Mouse (Mus musculus) ovary, adult 2 months (tissue): ENCODE data around the gene Psmb8. TPM values are rescaled to one million over a fixed set of nuclear protein-coding genes. Genes with fewer than 3 reads are reported as not detected.

Experiments
- polyA plus RNA-seq: library from polyadenylated mRNA; depleted of rRNA; stranded (reverse); fragments of >200 nt; gene quantifications from 2 replicates; pipeline ENCODE4 v1.2.3, GENCODE M21; 2012; rRNA removed

Psmb8 gene
- polyA plus RNA-seq, result 53.0 and 66.5 TPM in 2 replicates

GRCm38 (mm10) chr17:34196941-34197894, at the start of gene Psmb8:
Gene Psmb8 (plus strand): TSS chr17:34197721.

GRCm38 (mm10) chr17:34152923-34153322, 44.6 kb upstream of the Psmb8 start, which contains the start of gene H2-DMb1:
Gene H2-DMb1 (plus strand): TSS chr17:34153072.

GRCm38 (mm10) chr17:34187261-34187916, 10.1 kb upstream of the Psmb8 start, which contains the start of the genes Tap1 and Psmb9:
Gene Tap1 (plus strand): TSS chr17:34187553.
Gene Psmb9 (minus strand): TSS chr17:34187764.

GRCm38 (mm10) chr17:34203444-34203843, 5.9 kb downstream of the Psmb8 start, which contains the start of gene Tap2:
Gene Tap2 (plus strand): TSS chr17:34203527.

GRCm38 (mm10) chr17:34238706-34239105, 41.2 kb downstream of the Psmb8 start, which contains the start of gene H2-Ob:
Gene H2-Ob (plus strand): TSS chr17:34238903.

Other genes with a start within 250 kb of the Psmb8 start
- 13.9 and 15.3 TPM in 2 replicates for gene B3galt4, start 246.2 kb upstream of the Psmb8 start, polyA plus RNA-seq
- gene Vps52, start 241.9 kb upstream of the Psmb8 start, polyA plus RNA-seq, result 65.4 and 80.8 TPM in 2 replicates
- 733 and 1,224 TPM in 2 replicates for gene Rps18, start 241.7 kb upstream of the Psmb8 start, polyA plus RNA-seq
- gene H2-K1, start 197.4 kb upstream of the Psmb8 start, polyA plus RNA-seq, result 968 and 1,399 TPM in 2 replicates
- gene Ring1, start 173.0 kb upstream of the Psmb8 start, polyA plus RNA-seq, result 133 and 190 TPM in 2 replicates
- 161 and 192 TPM in 2 replicates for gene H2-Ke6, start 169.7 kb upstream of the Psmb8 start, polyA plus RNA-seq
- gene Slc39a7, start 166.0 kb upstream of the Psmb8 start, polyA plus RNA-seq, result 301 and 303 TPM in 2 replicates
- 85.3 and 124 TPM in 2 replicates for gene Rxrb, start 165.9 kb upstream of the Psmb8 start, polyA plus RNA-seq
- 1.5 and 2.2 TPM in 2 replicates for gene Col11a2, start 158.3 kb upstream of the Psmb8 start, polyA plus RNA-seq
- 4.3 and 5.2 TPM in 2 replicates for gene H2-Oa, start 105.4 kb upstream of the Psmb8 start, polyA plus RNA-seq
- gene H2-DMa, start 78.2 kb upstream of the Psmb8 start, polyA plus RNA-seq, result 27.4 and 34.5 TPM in 2 replicates
- gene Brd2, start 75.1 kb upstream of the Psmb8 start, polyA plus RNA-seq, result 98.9 and 139 TPM in 2 replicates
- 4.9 and 5.2 TPM in 2 replicates for gene H2-DMb2, start 54.4 kb upstream of the Psmb8 start, polyA plus RNA-seq
- gene H2-DMb1, start 44.6 kb upstream of the Psmb8 start, polyA plus RNA-seq, result 37.1 and 46.2 TPM in 2 replicates
- 31.1 and 34.5 TPM in 2 replicates for gene Tap1, start 10.2 kb upstream of the Psmb8 start, polyA plus RNA-seq
- gene Psmb9, start 10.0 kb upstream of the Psmb8 start, polyA plus RNA-seq, result 33.5 and 45.8 TPM in 2 replicates
- 45.6 and 51.9 TPM in 2 replicates for gene Tap2, start 5.8 kb downstream of the Psmb8 start, polyA plus RNA-seq
- 4.7 and 5.5 TPM in 2 replicates for gene H2-Ob, start 41.2 kb downstream of the Psmb8 start, polyA plus RNA-seq
- gene H2-Ab1, start 60.0 kb downstream of the Psmb8 start, polyA plus RNA-seq, result 1,005 and 1,153 TPM in 2 replicates
- 215 and 235 TPM in 2 replicates for gene H2-Aa, start 90.1 kb downstream of the Psmb8 start, polyA plus RNA-seq
- 122 and 123 TPM in 2 replicates for gene H2-Eb1, start 108.1 kb downstream of the Psmb8 start, polyA plus RNA-seq
- gene H2-Eb2, start 127.9 kb downstream of the Psmb8 start, polyA plus RNA-seq, result 0.03 and 0.08 TPM in 2 replicates
- gene Btnl2, start 157.1 kb downstream of the Psmb8 start, polyA plus RNA-seq, result 0.79 and 1.3 TPM in 2 replicates
- 0.08 and 0.22 TPM in 2 replicates for gene Btnl1, start 179.4 kb downstream of the Psmb8 start, polyA plus RNA-seq
- 0.84 and 0.85 TPM in 2 replicates for gene BC051142, start 201.1 kb downstream of the Psmb8 start, polyA plus RNA-seq